7 mouse cellular contexts compared by ENCODE assay signal in genomic region chr7:46845978-46846485, GRCm38 (mm10). TPM values are rescaled to one million over a fixed set of nuclear protein-coding genes. Genes with fewer than 3 reads are reported as not detected.
A peak's percentile ranks its signal among the peaks of the same experiment; 100 is the strongest.
DNase-seq lines count a peak whose midpoint lies in the region; ATAC-seq and TF ChIP-seq lines count a peak whose summit lies in the region.

No protein-coding gene starts in this region.

- no peak for DNase-seq in liver, adult 2 months (ENCODE audit: extremely low read depth, low read depth, low spot score)
- DNase-seq in liver = no peak
- DNase-seq in lung, postnatal 4 days = peak; percentile 48 to 50
- DNase-seq in spleen, adult 18-20 months = peak; percentile 40 to 57

- peaks cover 29% of the 10 kb centered on the region for H3K36me3 ChIP-seq in liver, adult 2 months (ENCODE audit: control insufficient read depth, insufficient read depth, low read length)
- H3K36me3 ChIP-seq in forebrain, embryonic 13.5 days (ENCODE audit: poor library complexity, severe bottlenecking) = peaks cover 29% of the 10 kb centered on the region
- H3K36me3 ChIP-seq in intestine, embryonic 15.5 days = peaks cover 21% of the 10 kb centered on the region

- H3K27me3 ChIP-seq in liver, adult 2 months (ENCODE audit: control insufficient read depth, insufficient read depth, low read length) = no peaks in the 10 kb centered on the region
- H3K27me3 ChIP-seq in forebrain, embryonic 13.5 days = 0 out of 2 replicates have a peak, but pooled peaks cover 3% of the 10 kb centered on the region
- no peaks in the 10 kb centered on the region for H3K27me3 ChIP-seq in intestine, embryonic 15.5 days (replicated peaks)

- peak overlapping the region; percentile 95 for H3K9ac ChIP-seq in liver, adult 2 months (ENCODE audit: low read depth, low read length)
- peak overlapping the region; percentile 93 for H3K9ac ChIP-seq in forebrain, embryonic 13.5 days
- H3K9ac ChIP-seq in intestine, embryonic 15.5 days = peak overlapping the region; percentile 82

- H3K79me2 ChIP-seq in liver, adult 2 months (ENCODE audit: control insufficient read depth, insufficient read depth, low read length) = peaks cover 11% of the 10 kb centered on the region; the same call in 1 of the 2 replicates

- peak overlapping the region; percentile 93 for H3K4me2 ChIP-seq in forebrain, embryonic 13.5 days
- peak overlapping the region; percentile 83 for H3K4me2 ChIP-seq in intestine, embryonic 15.5 days (replicated peaks)

- peak overlapping the region; percentile 95 for H3K27ac ChIP-seq in liver, adult 2 months (replicated peaks; ENCODE audit: insufficient read depth, low read depth, low read length)
- H3K27ac ChIP-seq in bone marrow macrophage, adult 2 months (ENCODE audit: insufficient read depth, low read depth, low read length) = peak overlapping the region; percentile 74
- H3K27ac ChIP-seq in forebrain, embryonic 13.5 days = peak overlapping the region; percentile 80
- peak overlapping the region; percentile 90 for H3K27ac ChIP-seq in intestine, embryonic 15.5 days

- TF ChIP-seq CTCF in liver, adult 2 months (IDR thresholded peaks at IDR 0.05; ENCODE audit: low read depth, low read length) = no peak
- TF ChIP-seq CTCF in bone marrow macrophage, adult 2 months (IDR thresholded peaks at IDR 0.05; ENCODE audit: low read depth, low read length) = no peak

- ATAC-seq in forebrain, embryonic 13.5 days = 0 out of 2 replicates have a peak, but pooled peaks have one; percentile 19
- ATAC-seq in intestine, embryonic 15.5 days = no peak

- WGBS in liver, adult 2 months = under 1% methylated on average over 36 of the region's 36 CpGs
- under 1% methylated on average over 36 of the region's 36 CpGs for WGBS in forebrain, embryonic 13.5 days
- 0% methylated on average over 36 of the region's 36 CpGs for WGBS in intestine, embryonic 15.5 days

- H3K4me1 ChIP-seq in liver, adult 2 months (ENCODE audit: control insufficient read depth, insufficient read depth, low read length) = peaks cover 26% of the 10 kb centered on the region
- peaks cover 11% of the 10 kb centered on the region for H3K4me1 ChIP-seq in bone marrow macrophage, adult 2 months (ENCODE audit: control insufficient read depth, insufficient read depth, low read length)
- peaks cover 19% of the 10 kb centered on the region for H3K4me1 ChIP-seq in forebrain, embryonic 13.5 days
- peaks cover 19% of the 10 kb centered on the region for H3K4me1 ChIP-seq in intestine, embryonic 15.5 days (replicated peaks)

- no peaks in the 10 kb centered on the region for H3K9me3 ChIP-seq in forebrain, embryonic 13.5 days (replicated peaks)
- no peaks in the 10 kb centered on the region for H3K9me3 ChIP-seq in intestine, embryonic 15.5 days

- peak overlapping the region; percentile 89 for H3K4me3 ChIP-seq in liver, adult 2 months (ENCODE audit: insufficient read depth, low read depth, low read length)
- peak overlapping the region; percentile 82 for H3K4me3 ChIP-seq in bone marrow macrophage, adult 2 months (ENCODE audit: insufficient read depth, low read length)
- peak overlapping the region; percentile 78 for H3K4me3 ChIP-seq in forebrain, embryonic 13.5 days
- peak overlapping the region; percentile 69 for H3K4me3 ChIP-seq in intestine, embryonic 15.5 days (replicated peaks)

- TF ChIP-seq POLR2A in liver, adult 2 months (IDR thresholded peaks at IDR 0.05; ENCODE audit: extremely low read depth, insufficient read depth, low read length) = 0 out of 2 replicates have a peak, but pooled peaks have one; percentile 24
- no peak for TF ChIP-seq POLR2A in bone marrow macrophage, adult 2 months (IDR thresholded peaks at IDR 0.05; ENCODE audit: borderline replicate concordance, low read depth, low read length)

RNA-seq across cellular contexts. Expression of gene Ldha, which starts 4.8 kb away (rescaled TPM):
- 442 and 520 TPM in 2 replicates for total RNA-seq in liver, adult 2 months (2014; rRNA removed)
- polyA plus RNA-seq in liver, adult 2 months (2012; rRNA removed) = 594 and 718 TPM in 2 replicates
- 344 and 355 TPM in 2 replicates for polyA plus RNA-seq in bone marrow macrophage, adult 2 months (2012; ENCODE audit: insufficient read depth, insufficient read length, missing spikeins)
- polyA plus RNA-seq in forebrain, embryonic 13.5 days (2015; fragmentation: Nextera tagmentation; extraction: Ambion mirVana) = 905 and 993 TPM in 2 replicates
- polyA plus RNA-seq in intestine, embryonic 15.5 days (2015; fragmentation: Nextera tagmentation; extraction: Ambion mirVana) = 2,580 and 2,742 TPM in 2 replicates

RNA-seq across cellular contexts. Expression of gene Ldhc, which starts 15.0 kb away (rescaled TPM):
- not detected in 2 replicates for total RNA-seq in liver, adult 2 months (2014; rRNA removed)
- not detected in 2 replicates for polyA plus RNA-seq in liver, adult 2 months (2012; rRNA removed)
- not detected in 2 replicates for polyA plus RNA-seq in bone marrow macrophage, adult 2 months (2012; ENCODE audit: insufficient read depth, insufficient read length, missing spikeins)
- polyA plus RNA-seq in forebrain, embryonic 13.5 days (2015; fragmentation: Nextera tagmentation; extraction: Ambion mirVana) = 0.13 TPM in 1 of 2 replicates, not detected in the other
- not detected in 2 replicates for polyA plus RNA-seq in intestine, embryonic 15.5 days (2015; fragmentation: Nextera tagmentation; extraction: Ambion mirVana)

RNA-seq across cellular contexts. Expression of gene Gtf2h1, which starts 50.1 kb away (rescaled TPM):
- 30.9 and 33.2 TPM in 2 replicates for total RNA-seq in liver, adult 2 months (2014; rRNA removed)
- polyA plus RNA-seq in liver, adult 2 months (2012; rRNA removed) = 6.3 and 6.7 TPM in 2 replicates
- 37.0 and 40.5 TPM in 2 replicates for polyA plus RNA-seq in bone marrow macrophage, adult 2 months (2012; ENCODE audit: insufficient read depth, insufficient read length, missing spikeins)
- polyA plus RNA-seq in forebrain, embryonic 13.5 days (2015; fragmentation: Nextera tagmentation; extraction: Ambion mirVana) = 48.2 and 48.7 TPM in 2 replicates
- 63.3 and 72.8 TPM in 2 replicates for polyA plus RNA-seq in intestine, embryonic 15.5 days (2015; fragmentation: Nextera tagmentation; extraction: Ambion mirVana)

RNA-seq across cellular contexts. Expression of gene Hps5, which starts 50.2 kb away (rescaled TPM):
- total RNA-seq in liver, adult 2 months (2014; rRNA removed) = 11.3 and 11.8 TPM in 2 replicates
- polyA plus RNA-seq in liver, adult 2 months (2012; rRNA removed) = 7.3 and 9.0 TPM in 2 replicates
- polyA plus RNA-seq in bone marrow macrophage, adult 2 months (2012; ENCODE audit: insufficient read depth, insufficient read length, missing spikeins) = 39.6 and 40.9 TPM in 2 replicates
- polyA plus RNA-seq in forebrain, embryonic 13.5 days (2015; fragmentation: Nextera tagmentation; extraction: Ambion mirVana) = 15.0 and 16.1 TPM in 2 replicates
- polyA plus RNA-seq in intestine, embryonic 15.5 days (2015; fragmentation: Nextera tagmentation; extraction: Ambion mirVana) = 23.2 and 23.3 TPM in 2 replicates

Comparison
In these comparisons a context has a peak if more than half of its experiments do, and no peak if none do; other contexts are left out.
1. DNase-seq: peak in lung, postnatal 4 days (2 of 2) and spleen, adult 18-20 months (2 of 2); none in liver, adult 2 months (single experiment) and liver (single experiment).
2. Peak in every context shown above with its lines, with median percentiles within 50 percentile points of each other: H3K27ac ChIP-seq, H3K4me3 ChIP-seq and H3K9ac ChIP-seq.